Mouse (Mus musculus): Measurements from ENCODE around the gene Tex52. TPM values are rescaled to one million over a fixed set of nuclear protein-coding genes. Genes with fewer than 3 reads are reported as not detected.

Tex52 gene
- 0.10 and 0.17 TPM in 2 replicates for polyA plus RNA-seq (2015; fragmentation: Nextera tagmentation; extraction: Ambion mirVana)

DNA sequence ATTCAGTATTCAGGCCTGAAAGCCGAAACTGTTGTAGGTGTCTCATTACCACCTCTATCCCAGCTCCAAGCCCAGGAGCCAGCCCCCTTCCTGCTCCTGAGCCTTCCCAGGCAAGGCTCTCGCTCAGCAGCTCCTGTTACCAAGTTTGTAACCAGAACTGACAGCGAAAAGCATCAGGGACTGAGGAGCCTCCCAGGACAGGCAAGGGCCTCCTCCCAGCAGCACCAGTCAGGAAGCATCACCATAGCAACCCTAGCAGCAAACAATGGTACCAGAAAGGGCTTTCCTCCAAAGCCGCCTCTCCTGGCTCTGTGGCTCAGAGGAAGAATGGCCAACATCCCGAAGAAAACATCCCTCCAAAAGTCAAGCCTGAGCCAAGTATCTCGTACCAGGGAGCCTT is at the start of gene Tex52, which contains the start of gene Gm44596:
Tex52 (plus strand) TSS at position 265 of the 400 bp plus-strand sequence.
Gm44596 (plus strand) TSS at position 312 of the 400 bp plus-strand sequence.

DNA sequence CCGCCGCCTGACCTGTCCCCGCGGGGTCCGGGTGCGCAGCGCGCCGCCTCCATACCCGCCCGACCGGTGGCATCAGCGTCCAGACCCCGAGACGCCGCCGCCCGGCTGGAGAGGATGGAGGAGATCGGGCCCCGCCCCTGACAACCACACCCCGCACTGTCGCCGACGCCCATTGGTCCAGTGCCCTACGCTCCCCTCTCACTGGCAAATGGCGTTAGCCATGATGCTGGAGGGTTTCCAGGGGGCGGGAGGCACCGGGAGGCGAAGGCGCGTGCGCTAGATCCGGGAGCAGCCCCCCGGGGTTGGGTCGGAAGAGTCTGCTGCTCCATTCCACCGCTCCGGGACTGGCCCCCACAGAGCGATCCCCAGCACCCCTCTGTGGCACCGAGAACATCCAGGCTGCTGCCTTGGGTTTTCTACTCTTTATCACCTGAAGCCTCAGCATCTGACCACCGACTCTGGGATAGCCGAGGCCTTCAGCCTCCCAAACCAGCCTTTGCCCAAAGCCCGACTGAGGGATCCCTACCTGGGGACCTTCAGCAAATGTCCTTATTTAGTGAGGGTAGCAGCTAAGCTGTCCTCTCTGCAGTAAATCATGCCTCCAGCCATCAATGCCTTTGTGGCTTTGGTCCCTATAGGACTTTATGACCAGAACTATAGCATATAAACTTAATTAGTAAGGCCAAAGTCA is 19.4 kb upstream of the Tex52 start, which contains the start of gene Tulp3:
Tulp3 (minus strand) TSS at position 126 of the 691 bp plus-strand sequence.

DNA sequence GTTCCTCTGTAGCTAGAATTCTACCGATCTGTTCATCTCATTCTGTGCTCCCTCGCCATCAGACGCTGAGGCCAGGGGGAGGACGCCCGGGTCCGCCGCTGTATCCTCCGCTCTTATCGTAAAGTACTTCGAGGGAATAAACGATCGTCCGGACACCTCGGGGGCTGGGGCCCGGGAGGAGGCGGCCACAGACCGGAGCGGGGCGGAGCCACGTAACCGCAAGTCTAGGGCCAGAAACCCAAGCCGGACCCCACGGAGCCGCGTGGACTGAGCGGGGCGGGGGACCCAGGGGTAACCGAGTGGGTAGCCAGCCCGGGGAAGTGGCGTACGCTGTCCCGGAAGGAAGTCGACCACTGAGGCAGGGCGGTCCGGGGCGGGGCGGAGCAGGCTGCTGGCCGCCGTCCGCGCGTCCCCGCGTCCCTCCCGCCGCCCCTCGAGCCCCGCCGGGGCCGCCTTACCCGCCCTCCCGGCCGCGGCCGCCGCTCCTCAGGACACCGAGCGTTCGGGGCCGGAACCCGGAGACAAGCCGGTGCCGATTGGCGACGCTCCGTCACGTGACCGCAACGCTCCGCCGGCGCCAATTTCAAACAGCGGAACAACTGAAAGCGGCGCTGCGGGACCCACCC is 12.8 kb upstream of the Tex52 start, which contains the start of the genes Rhno1 and Foxm1:
Rhno1 (minus strand) TSS at position 531 of the 626 bp plus-strand sequence.
Foxm1 (plus strand) TSS at position 587 of the 626 bp plus-strand sequence.

DNA sequence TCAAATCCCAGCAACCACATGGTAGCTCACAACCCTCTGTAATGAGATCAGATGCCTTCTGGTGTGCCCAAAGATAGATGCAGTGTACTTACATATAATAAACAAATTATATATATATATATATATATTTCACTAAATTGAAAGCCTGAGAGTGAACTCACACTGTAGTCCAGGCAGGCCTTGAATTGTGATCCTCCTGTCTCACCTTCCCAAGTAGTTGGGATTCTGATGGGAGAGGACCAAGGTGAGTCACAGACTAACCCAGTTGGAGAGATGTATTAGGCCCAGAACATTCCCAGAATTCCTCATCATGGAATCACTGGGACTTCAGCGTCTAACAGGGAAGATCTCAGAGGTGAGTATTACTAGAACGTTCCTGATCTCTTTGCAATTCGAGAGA is 23.7 kb downstream of the Tex52 start, which contains the start of gene Nrip2:
Nrip2 (plus strand) TSS at position 301 of the 400 bp plus-strand sequence.

DNA sequence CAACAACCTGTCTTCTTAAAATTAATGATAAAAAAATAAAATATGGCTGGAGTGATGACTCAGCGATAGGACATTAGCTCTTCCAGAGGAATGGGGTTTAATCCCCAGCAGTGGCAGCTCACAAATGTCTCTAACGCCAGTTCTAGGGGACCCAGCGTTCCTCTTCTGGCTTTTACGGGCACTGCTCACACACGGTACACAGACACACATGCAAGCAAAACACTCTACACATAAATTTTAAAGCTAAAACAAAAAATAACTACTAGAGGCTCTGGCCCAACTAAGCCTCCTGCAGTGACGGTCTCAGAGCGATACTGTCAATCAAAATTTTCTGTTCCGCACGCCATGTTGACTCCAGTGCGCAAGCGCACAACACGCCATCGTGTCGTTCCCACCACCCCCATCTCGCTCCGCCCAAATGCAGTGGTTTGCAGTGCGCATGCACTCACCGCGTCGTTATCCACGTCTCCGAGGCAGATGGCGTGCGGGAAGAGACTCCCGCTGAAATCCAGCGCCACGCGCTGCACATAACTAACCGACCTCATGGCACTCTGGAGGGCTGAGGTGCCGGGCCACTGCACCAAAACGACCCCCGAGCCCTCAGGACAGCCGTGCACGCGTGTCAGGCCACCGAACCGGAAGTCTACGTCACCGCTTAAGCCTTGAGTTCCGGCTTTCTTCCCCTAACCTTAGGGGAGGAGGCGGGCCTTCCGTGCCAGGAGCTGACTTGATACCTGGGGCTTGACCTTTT is 49.2 kb downstream of the Tex52 start, which contains the start of gene Itfg2:
Itfg2 (minus strand) TSS at position 663 of the 751 bp plus-strand sequence.

Other genes starting within 250 kb of the Tex52 start
- gene Tspan9, start 231.9 kb upstream of the Tex52 start, polyA plus RNA-seq (2015; fragmentation: Nextera tagmentation; extraction: Ambion mirVana), result 78.7 and 81.9 TPM in 2 replicates
- gene Tead4, start 74.6 kb upstream of the Tex52 start, polyA plus RNA-seq (2015; fragmentation: Nextera tagmentation; extraction: Ambion mirVana), result 9.4 and 9.6 TPM in 2 replicates
- 5.0 and 5.1 TPM in 2 replicates for gene Tulp3, start 19.6 kb upstream of the Tex52 start, polyA plus RNA-seq (2015; fragmentation: Nextera tagmentation; extraction: Ambion mirVana)
- gene Rhno1, start 12.5 kb upstream of the Tex52 start, polyA plus RNA-seq (2015; fragmentation: Nextera tagmentation; extraction: Ambion mirVana), result 31.8 and 33.6 TPM in 2 replicates
- gene Foxm1, start 12.5 kb upstream of the Tex52 start, polyA plus RNA-seq (2015; fragmentation: Nextera tagmentation; extraction: Ambion mirVana), result 6.0 and 6.3 TPM in 2 replicates
- not detected in 2 replicates for gene Gm44596, start within 50 bp of the Tex52 start, polyA plus RNA-seq (2015; fragmentation: Nextera tagmentation; extraction: Ambion mirVana)
- 5.0 and 5.8 TPM in 2 replicates for gene Nrip2, start 23.8 kb downstream of the Tex52 start, polyA plus RNA-seq (2015; fragmentation: Nextera tagmentation; extraction: Ambion mirVana)
- 17.1 and 19.7 TPM in 2 replicates for gene Itfg2, start 49.5 kb downstream of the Tex52 start, polyA plus RNA-seq (2015; fragmentation: Nextera tagmentation; extraction: Ambion mirVana)
- 115 and 127 TPM in 2 replicates for gene Fkbp4, start 63.2 kb downstream of the Tex52 start, polyA plus RNA-seq (2015; fragmentation: Nextera tagmentation; extraction: Ambion mirVana)
- 0.94 and 0.99 TPM in 2 replicates for gene Pzp, start 151.3 kb downstream of the Tex52 start, polyA plus RNA-seq (2015; fragmentation: Nextera tagmentation; extraction: Ambion mirVana)
- not detected in 2 replicates for gene A2ml1, start 206.2 kb downstream of the Tex52 start, polyA plus RNA-seq (2015; fragmentation: Nextera tagmentation; extraction: Ambion mirVana)
- 0.29 and 0.30 TPM in 2 replicates for gene Klrb1a, start 248.1 kb downstream of the Tex52 start, polyA plus RNA-seq (2015; fragmentation: Nextera tagmentation; extraction: Ambion mirVana)

All from skeletal muscle tissue, postnatal 0 days (tissue).